Mouse (Mus musculus) cerebellum, adult 2 months (tissue): ENCODE data around the gene Zfp1.

Experiments used
- CTCF ChIP-seq: fragments of 200-500 bp; IDR thresholded peaks from 2 replicates; pipeline ENCODE4 v1.5.1; 2011; ENCODE audit warnings: low read depth, mild to moderate bottlenecking, control low read depth, low read length, moderate library complexity, borderline replicate concordance; ENCODE audit not compliant: insufficient read depth
- POLR2A ChIP-seq: fragments of 200-500 bp; IDR thresholded peaks from 2 replicates; pipeline ENCODE4 v1.6.1; 2011; ENCODE audit warnings: low read length, control low read depth, borderline replicate concordance; ENCODE audit not compliant: insufficient read depth

DNA sequence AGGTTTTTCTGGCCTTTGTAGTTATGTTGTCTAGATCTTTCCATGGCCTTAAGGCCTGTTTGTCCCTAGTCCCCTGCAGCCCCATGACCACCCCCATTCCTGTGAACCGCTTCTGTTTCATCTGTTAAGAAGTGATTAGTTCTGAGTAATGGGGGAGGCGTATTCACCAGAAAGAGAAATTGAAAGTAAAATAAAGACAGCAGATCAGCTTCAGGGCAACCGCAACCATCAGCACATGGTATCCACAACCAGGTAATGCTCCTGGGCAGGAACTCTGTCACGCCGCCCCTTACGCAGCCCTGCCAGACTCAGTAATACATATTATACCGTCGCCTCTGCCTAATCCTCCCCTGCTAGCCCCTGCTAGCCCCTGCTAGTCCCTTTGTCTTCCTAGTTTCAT is 2.5 kb downstream of the Zfp1 start:
- TF ChIP-seq POLR2A (no peak), CTCF (no peak)
